Mouse (Mus musculus): ENCODE data around the gene Slc12a3. TPM values are rescaled to one million over a fixed set of nuclear protein-coding genes. Genes with fewer than 3 reads are reported as not detected.

The Slc12a3 gene
- total and polyA plus RNA-seq, 2 experiments from 2014 or later, result 0.05 to 0.21 TPM

DNA sequence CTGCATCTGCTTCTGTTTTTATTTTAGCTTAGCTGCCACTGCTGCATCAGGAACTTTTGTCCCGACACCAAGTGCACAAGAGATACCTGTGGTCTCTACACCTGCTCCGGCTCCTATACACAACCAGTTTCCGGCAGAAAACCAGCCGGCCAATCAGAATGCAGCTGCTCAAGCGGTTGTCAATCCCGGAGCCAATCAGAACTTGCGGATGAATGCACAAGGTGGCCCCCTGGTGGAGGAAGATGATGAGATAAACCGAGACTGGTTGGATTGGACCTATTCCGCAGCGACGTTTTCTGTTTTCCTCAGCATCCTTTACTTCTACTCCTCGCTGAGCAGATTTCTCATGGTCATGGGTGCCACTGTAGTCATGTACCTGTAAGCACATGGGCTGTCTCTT is 63.1 kb downstream of the Slc12a3 start:
- no peak for ATAC-seq
- DNase-seq (ENCODE audit: low spot score), result peak; percentile 72
- WGBS, result 80% methylated on average over 12 of the region's 12 CpGs
- Histone ChIP-seq H3K36me3 (ENCODE audit: insufficient read depth, low read length) (peaks cover 60% of the 10 kb centered on the region), H3K27ac (no peak overlapping the region), H3K4me1 (ENCODE audit: insufficient read depth, low read length) (no peaks in the 10 kb centered on the region), H3K27me3 (ENCODE audit: insufficient read depth, low read length) (no peaks in the 10 kb centered on the region), H3K4me3 (ENCODE audit: low read length) (no peak overlapping the region), H3K9ac (replicated peaks; ENCODE audit: low read length) (no peak overlapping the region), H3K9me3 (ENCODE audit: low read length) (no peaks in the 10 kb centered on the region), H3K4me2 (ENCODE audit: low read depth, low read length) (no peak overlapping the region)
- peak; percentile 57 for TF ChIP-seq CTCF (IDR thresholded peaks at IDR 0.05; ENCODE audit: low read depth)

DNA sequence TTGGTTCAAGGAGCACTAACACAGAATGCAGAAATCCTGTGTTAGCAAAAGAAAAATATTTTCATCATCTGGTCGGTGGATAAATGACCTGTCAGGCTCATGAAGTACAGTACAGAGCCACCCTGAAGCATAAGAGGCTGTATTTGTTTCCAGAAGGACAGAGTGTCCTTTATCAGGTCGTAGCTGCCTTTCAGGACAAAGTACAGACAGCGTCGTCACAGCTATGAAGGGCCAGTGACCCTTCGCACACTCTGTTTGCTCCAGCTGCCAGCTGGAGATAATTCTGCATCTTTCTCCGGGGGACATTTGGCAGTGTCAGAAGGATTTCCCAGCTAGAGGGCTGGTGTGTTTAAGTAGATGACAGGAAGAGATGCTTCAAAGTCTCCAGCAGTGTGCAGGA is 63.6 kb downstream of the Slc12a3 start:
- no peak overlapping the region for H3K4me2 ChIP-seq (ENCODE audit: low read depth, low read length)
- no peak overlapping the region for H3K27ac ChIP-seq
- H3K27me3 ChIP-seq (ENCODE audit: insufficient read depth, low read length), result no peaks in the 10 kb centered on the region
- no peaks in the 10 kb centered on the region for H3K4me1 ChIP-seq (ENCODE audit: insufficient read depth, low read length)
- H3K4me3 ChIP-seq (ENCODE audit: low read length), result no peak overlapping the region
- H3K9me3 ChIP-seq (ENCODE audit: low read length), result no peaks in the 10 kb centered on the region
- no peak for ATAC-seq
- no peak overlapping the region for H3K9ac ChIP-seq (replicated peaks; ENCODE audit: low read length)
- no peak for TF ChIP-seq CTCF (IDR thresholded peaks at IDR 0.05; ENCODE audit: low read depth)
- WGBS, result 70% methylated on average over 6 of the region's 6 CpGs
- H3K36me3 ChIP-seq (ENCODE audit: insufficient read depth, low read length), result peaks cover 60% of the 10 kb centered on the region
- DNase-seq (ENCODE audit: low spot score), result no peak

DNA sequence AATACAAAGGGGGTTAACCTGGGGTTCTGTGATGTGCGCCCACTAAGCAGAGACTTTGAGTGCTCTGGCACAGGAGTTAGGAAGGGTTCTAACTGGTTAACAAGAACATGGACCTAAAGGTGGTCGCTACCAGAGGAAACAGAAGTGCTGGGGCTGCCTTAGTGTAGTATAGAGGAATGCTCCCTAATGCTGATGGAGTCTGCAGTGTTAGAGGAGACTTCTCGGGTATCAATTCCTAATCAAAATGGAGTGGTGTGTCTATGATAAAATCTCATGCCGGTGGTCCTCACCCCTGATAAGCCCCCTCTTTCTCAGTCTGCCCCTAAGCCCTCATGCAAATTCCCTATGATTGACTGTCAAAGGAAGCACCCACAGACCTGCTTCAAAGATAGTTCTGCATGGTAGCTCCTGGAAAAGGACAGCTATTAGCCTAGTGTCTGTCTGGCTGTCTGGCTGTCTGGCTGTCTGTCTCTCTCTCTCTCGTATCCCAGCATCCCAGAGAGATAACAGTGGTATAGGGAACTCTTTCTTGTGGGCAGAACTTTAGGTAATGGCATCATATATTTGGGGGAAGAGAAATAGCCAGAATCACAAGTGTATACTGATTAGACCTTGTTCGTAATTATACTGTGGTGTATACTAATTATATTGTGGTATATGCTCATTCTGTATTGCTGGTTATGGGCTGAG is 67.0 kb downstream of the Slc12a3 start:
- no peaks in the 10 kb centered on the region for H3K27me3 ChIP-seq (ENCODE audit: insufficient read depth, low read length)
- no peaks in the 10 kb centered on the region for H3K4me1 ChIP-seq (ENCODE audit: insufficient read depth, low read length)
- peak overlapping the region; percentile 26; the same call in 1 of the 2 replicates for H3K27ac ChIP-seq
- H3K4me2 ChIP-seq (ENCODE audit: low read depth, low read length), result no peak overlapping the region
- no peak overlapping the region for H3K9ac ChIP-seq (replicated peaks; ENCODE audit: low read length)
- no peaks in the 10 kb centered on the region for H3K9me3 ChIP-seq (ENCODE audit: low read length)
- no peak overlapping the region for H3K4me3 ChIP-seq (ENCODE audit: low read length)
- peaks cover 44% of the 10 kb centered on the region for H3K36me3 ChIP-seq (ENCODE audit: insufficient read depth, low read length)
- no peak for TF ChIP-seq CTCF (IDR thresholded peaks at IDR 0.05; ENCODE audit: low read depth)
- ATAC-seq (no peak), DNase-seq (ENCODE audit: low spot score) (no peak)
- 92% methylated on average over 6 of the region's 6 CpGs for WGBS

DNA sequence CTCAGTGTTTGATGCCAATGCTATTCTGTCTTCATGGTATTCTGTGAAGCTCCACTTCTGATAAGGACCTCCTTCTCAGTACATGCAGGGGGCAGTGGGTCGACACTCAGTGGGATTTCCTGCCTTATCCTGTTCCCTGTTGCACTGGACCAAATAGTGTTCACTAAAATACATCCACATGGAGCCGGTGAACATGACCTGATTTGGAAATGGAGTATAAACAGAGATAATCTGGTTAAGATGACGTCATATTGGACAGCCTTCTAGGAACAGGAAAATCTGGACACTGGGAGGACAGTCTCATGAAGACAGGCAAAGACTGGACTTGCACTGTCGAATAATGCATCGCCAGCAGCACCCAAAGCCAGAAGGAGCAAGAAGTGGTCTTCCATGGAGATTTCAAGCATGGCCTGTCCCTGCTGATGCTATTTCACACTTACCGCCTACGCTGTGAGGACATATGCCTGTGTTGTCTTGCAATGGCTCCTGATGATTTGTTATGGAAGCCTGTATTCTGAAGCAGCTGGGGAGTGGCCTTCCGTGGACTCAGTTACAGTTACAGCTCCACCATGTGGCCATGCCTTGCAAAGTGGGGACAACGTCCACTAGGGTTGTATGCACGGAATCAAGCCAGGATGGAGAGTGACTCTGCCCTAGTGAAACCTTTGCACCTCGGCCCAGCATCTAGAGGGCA is 68.1 kb downstream of the Slc12a3 start:
- Histone ChIP-seq H3K4me3 (ENCODE audit: low read length) (no peak overlapping the region), H3K36me3 (ENCODE audit: insufficient read depth, low read length) (peaks cover 33% of the 10 kb centered on the region), H3K9me3 (ENCODE audit: low read length) (no peaks in the 10 kb centered on the region), H3K27ac (no peak overlapping the region), H3K27me3 (ENCODE audit: insufficient read depth, low read length) (no peaks in the 10 kb centered on the region), H3K4me1 (ENCODE audit: insufficient read depth, low read length) (no peaks in the 10 kb centered on the region), H3K4me2 (ENCODE audit: low read depth, low read length) (no peak overlapping the region), H3K9ac (replicated peaks; ENCODE audit: low read length) (no peak overlapping the region)
- DNase-seq (ENCODE audit: low spot score) (peak; percentile 82), ATAC-seq (peak; percentile 75)
- peak; percentile 87 for TF ChIP-seq CTCF (IDR thresholded peaks at IDR 0.05; ENCODE audit: low read depth)
- 62% methylated on average over 11 of the region's 11 CpGs for WGBS

DNA sequence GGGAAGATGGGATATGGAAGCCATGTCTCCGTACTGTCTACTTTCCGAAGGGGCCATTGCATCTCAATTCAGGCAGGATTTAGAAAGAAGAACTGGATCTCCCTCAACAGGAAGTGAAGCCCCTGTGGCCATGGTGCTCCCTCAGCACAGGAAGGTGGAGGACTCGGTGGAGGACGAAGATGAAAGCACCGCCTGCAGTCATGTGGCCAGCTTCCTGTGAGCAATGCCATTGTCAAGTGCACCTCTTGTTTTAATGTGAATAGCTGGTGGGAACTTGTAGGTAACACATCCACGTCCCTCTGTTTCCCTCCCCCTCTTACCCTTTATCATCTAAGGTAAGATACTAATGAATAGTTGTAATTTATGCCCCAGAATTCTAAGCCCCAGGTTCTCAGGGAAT is 69.6 kb downstream of the Slc12a3 start:
- H3K27ac ChIP-seq, result no peak overlapping the region
- 80% methylated on average over 6 of the region's 6 CpGs for WGBS
- no peaks in the 10 kb centered on the region for H3K4me1 ChIP-seq (ENCODE audit: insufficient read depth, low read length)
- H3K9me3 ChIP-seq (ENCODE audit: low read length), result no peaks in the 10 kb centered on the region
- no peak overlapping the region for H3K4me3 ChIP-seq (ENCODE audit: low read length)
- ATAC-seq (no peak), DNase-seq (ENCODE audit: low spot score) (no peak)
- H3K36me3 ChIP-seq (ENCODE audit: insufficient read depth, low read length), result peaks cover 21% of the 10 kb centered on the region
- no peaks in the 10 kb centered on the region for H3K27me3 ChIP-seq (ENCODE audit: insufficient read depth, low read length)
- no peak overlapping the region for H3K9ac ChIP-seq (replicated peaks; ENCODE audit: low read length)
- no peak for TF ChIP-seq CTCF (IDR thresholded peaks at IDR 0.05; ENCODE audit: low read depth)
- no peak overlapping the region for H3K4me2 ChIP-seq (ENCODE audit: low read depth, low read length)

DNA sequence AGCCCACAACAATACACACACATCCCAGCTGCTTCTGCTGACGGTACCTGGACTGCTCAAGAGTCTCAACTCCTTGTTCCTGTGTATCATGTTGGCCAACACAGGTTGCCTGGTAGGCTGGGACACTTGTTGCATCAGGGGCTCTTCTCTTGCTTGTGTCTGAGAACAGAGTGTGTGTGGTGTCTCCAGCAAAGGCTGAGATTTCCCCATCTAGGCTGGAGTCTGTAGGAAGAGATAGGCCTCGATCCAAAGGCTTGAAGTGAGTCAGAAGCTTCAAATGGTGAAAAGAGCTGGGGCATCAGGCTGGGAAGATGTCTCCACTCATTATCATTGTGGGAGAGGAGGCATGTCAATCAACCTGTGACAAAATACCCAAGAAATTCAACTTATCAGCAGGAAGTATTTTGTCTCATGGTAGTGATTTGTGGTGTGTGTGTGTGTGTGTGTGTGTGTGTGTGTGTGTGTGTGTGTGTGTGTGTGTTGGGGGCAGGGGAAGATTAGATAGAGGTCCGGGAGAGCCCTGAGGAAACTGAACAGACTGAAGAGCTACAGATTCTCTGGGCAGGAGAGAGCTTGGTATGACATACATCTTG is 70.5 kb downstream of the Slc12a3 start:
- 86% methylated on average over 3 of the region's 3 CpGs for WGBS
- peaks cover 14% of the 10 kb centered on the region for H3K36me3 ChIP-seq (ENCODE audit: insufficient read depth, low read length)
- H3K4me3 ChIP-seq (ENCODE audit: low read length), result no peak overlapping the region
- no peaks in the 10 kb centered on the region for H3K27me3 ChIP-seq (ENCODE audit: insufficient read depth, low read length)
- H3K9ac ChIP-seq (replicated peaks; ENCODE audit: low read length), result no peak overlapping the region
- no peak for DNase-seq (ENCODE audit: low spot score)
- no peaks in the 10 kb centered on the region for H3K4me1 ChIP-seq (ENCODE audit: insufficient read depth, low read length)
- TF ChIP-seq CTCF (IDR thresholded peaks at IDR 0.05; ENCODE audit: low read depth), result no peak
- no peak for ATAC-seq
- H3K9me3 ChIP-seq (ENCODE audit: low read length), result no peaks in the 10 kb centered on the region
- H3K4me2 ChIP-seq (ENCODE audit: low read depth, low read length), result no peak overlapping the region
- no peak overlapping the region for H3K27ac ChIP-seq
